Comparison of ENCODE assay signal across 27 mouse cellular contexts in the genomic region with DNA sequence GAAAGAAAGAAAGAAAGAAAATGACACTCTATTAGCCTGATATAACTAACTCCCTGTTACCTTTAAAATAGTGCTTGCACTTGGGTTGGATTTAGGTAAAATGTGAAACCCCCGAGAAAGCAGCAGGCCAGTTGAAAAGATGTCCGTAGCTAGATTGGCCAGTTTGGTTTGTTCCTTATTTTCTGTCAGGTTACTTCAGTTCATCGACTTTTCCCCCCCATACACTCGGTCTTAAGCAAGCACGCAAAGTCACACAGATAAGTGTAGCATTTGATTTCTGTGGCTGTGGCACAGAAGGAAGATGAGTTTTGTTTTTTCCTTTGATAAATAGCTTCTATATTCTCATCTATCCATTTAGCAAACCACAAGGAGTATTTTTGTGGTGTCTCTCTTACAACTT. TPM values are rescaled to one million over a fixed set of nuclear protein-coding genes. Genes with fewer than 3 reads are reported as not detected.
"Had no signal": no experiment of that assay in that cellular context is flagged by ENCODE, and none has a peak within 500 bp of the region (broad histone marks: within the 10 kb centered on the region; RNA-seq: fewer than 3 reads in every experiment).

No protein-coding gene starts in this region.

- H3K4me1 ChIP-seq: hindbrain, embryonic 10.5 days; hindbrain, embryonic 12.5 days; intestine, embryonic 15.5 days; limb, embryonic 13.5 days had no signal

- H3K9me3 ChIP-seq: heart, embryonic 10.5 days; heart, embryonic 12.5 days; hindbrain, embryonic 10.5 days; hindbrain, embryonic 12.5 days; intestine, embryonic 15.5 days; limb, embryonic 13.5 days; limb, embryonic 15.5 days had no signal

- H3K9ac ChIP-seq: heart, embryonic 12.5 days; hindbrain, embryonic 12.5 days; hindbrain, embryonic 14.5 days; intestine, embryonic 15.5 days; limb, embryonic 13.5 days; limb, embryonic 15.5 days; liver, embryonic 14.5 days had no signal

- H3K36me3 ChIP-seq: heart, embryonic 10.5 days; heart, embryonic 12.5 days; hindbrain, embryonic 10.5 days; hindbrain, embryonic 12.5 days; intestine, embryonic 15.5 days; limb, embryonic 13.5 days; limb, embryonic 15.5 days had no signal

- H3K27me3 ChIP-seq: heart, embryonic 12.5 days; hindbrain, embryonic 12.5 days; intestine, embryonic 15.5 days; limb, embryonic 13.5 days; limb, embryonic 15.5 days had no signal

- DNase-seq: gastrocnemius, postnatal 14 days; heart, adult 18-20 months; heart, postnatal 10 days; heart, postnatal 4 days; kidney, adult 18-20 months; kidney, adult 8-10 months; kidney, postnatal 10 days; kidney, postnatal 25 days; kidney, postnatal 4 days; left cerebral cortex, postnatal 4 days had no signal

- H3K27ac ChIP-seq: heart, embryonic 10.5 days; hindbrain, embryonic 10.5 days; hindbrain, embryonic 12.5 days; hindbrain, embryonic 14.5 days; intestine, embryonic 15.5 days; layer of hippocampus, adult 2 months; limb, embryonic 13.5 days; limb, embryonic 15.5 days; liver, embryonic 14.5 days had no signal

- H3K4me2 ChIP-seq: heart, embryonic 12.5 days; hindbrain, embryonic 12.5 days; hindbrain, embryonic 14.5 days; intestine, embryonic 15.5 days; limb, embryonic 13.5 days; limb, embryonic 15.5 days; liver, embryonic 11.5 days had no signal

- ATAC-seq: hindbrain, embryonic 16.5 days; inflammation-experienced regulatory T-cells, adult 6 months; intestine, embryonic 15.5 days; intestine, postnatal 0 days had no signal

- H3K4me3 ChIP-seq: heart, embryonic 10.5 days; heart, embryonic 12.5 days; hindbrain, embryonic 10.5 days; hindbrain, embryonic 12.5 days; intestine, embryonic 15.5 days; layer of hippocampus, adult 2 months; limb, embryonic 13.5 days; limb, embryonic 15.5 days had no signal

RNA-seq across cellular contexts. Expression of a gene that starts 51.2 kb away (rescaled TPM):
- total RNA-seq: granulocyte monocyte progenitor cell, adult 5-6 weeks; heart, adult 8-10 months; heart, postnatal 25 days had no signal
- polyA plus RNA-seq: inflammation-experienced regulatory T-cells, adult 6 months had no signal
